Mouse (Mus musculus) Muller cell, postnatal 12 days (primary cell): ENCODE data around the gene Hibch.
A peak's percentile ranks its signal among the peaks of the same experiment; 100 is the strongest.

Source experiments
- DNase-seq: peaks from one replicate; pipeline ENCODE4 v3.0.0-alpha.2; 2015; ENCODE audit errors: inconsistent ontology term

Hibch gene

DNA sequence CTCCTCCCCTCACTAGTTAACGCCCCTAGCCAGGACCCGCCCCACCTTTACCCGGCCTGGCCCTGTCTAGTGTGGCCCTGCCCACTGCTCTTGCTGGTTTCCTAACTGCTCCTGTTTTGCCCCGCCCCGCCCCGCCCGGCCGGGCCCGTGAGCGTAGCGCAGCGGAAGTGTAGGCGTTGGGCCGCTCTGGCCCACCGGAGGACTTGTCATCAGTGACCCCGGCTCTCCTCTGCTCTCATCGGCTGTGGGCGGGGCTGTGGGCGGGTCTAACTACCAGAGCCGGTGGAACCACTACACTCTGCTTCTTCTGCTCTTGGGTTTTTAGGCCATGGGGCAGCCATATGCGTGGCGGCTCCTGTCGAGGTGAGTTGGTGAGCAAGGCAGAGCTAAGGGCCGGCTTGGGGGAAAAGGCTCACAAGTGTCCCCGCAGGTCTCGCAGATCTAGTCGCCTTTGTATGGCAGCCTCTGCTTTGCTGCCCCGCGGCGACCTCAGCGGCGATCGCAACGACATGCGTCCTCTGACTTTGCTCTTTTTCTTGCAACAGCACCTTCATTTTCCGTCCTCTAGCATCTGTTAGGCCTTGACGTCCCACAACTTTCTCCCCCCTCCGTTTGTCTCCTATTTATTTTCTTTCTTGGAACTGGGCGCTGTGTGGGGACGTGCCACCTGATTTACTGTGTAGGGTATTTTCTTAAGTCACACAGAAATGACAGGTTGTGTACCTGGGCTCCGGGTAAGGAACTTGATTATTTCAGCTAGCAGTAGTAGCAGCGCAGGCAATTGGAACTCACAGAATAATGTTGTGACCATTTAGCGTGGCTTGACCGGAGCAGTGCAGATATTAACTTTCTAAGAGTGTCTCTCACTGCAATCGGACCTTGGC, at the start of gene Hibch:
TSS of gene Hibch (plus strand) at position 148 of the 884 bp plus-strand sequence.
- peak; percentile 100 for DNase-seq

DNA sequence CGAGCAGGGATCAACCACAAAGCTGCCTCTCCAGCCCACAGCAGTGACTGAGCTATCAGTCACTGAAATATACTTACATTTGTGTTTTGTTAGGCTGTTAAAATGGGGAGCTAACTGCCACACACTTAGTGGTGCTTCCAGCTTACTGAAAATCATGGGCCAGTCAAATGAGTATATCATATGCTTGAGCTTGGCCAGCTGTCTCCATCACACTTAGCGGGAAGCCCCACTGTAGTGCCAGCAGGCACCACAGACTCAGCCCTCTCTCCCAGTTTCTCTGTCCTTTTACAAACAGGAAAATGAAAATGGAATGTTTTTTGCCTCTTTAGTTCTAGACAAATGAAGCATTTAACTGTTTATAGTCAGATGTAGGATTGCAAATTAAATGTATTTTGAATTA, 48.8 kb upstream of the Hibch start:
- no peak for DNase-seq

DNA sequence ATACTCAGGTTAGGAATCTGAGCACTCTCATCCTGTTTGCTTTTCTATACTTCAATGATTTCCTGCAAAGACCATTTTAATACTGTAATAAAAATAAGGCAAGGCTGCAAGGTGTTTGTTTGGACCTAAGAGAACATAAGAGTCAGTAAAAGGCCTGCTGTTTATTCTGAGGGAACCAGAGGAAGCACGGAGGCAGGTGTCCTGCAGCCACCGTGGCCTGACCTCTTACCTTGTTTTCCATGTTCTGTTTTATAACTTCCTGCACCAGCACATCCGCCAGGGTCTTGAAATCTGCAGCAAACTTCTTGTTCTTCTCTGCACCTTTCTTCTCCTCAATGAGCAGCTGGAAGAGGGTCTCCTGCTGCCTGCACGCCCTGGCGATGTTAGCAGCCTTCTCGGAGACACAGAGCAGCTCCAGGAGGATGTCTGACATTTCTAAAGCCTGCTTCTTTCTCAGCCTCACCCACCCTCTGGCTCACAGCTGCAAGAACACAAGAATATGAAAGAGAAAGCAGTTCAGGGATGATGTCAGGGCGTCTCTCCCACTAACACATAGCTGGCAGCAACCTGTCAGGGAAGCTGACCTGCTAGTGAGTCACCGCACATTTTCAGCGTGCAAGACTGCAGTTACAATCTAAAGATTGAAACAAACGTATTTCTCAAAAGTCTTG, 45.5 kb upstream of the Hibch start:
- DNase-seq = no peak

DNA sequence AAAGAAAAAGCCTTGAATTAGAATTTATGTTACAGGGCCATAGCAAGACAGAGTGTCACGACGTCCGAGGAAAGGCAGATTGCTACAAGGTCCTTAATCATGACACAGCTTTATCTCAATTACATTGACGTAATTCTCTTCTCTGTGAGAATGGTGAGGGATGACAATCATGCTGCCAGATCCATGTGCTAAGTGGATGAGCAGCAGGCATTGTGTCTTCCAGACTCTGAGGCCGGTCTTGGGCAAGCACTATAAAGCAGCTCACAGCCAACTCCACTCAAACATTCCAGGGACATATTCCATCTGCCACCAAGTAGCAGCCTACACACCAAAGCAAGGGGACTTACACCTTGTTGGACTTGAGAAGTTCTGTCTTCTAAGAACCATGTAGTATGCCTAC, 45.0 kb upstream of the Hibch start:
- no peak for DNase-seq

DNA sequence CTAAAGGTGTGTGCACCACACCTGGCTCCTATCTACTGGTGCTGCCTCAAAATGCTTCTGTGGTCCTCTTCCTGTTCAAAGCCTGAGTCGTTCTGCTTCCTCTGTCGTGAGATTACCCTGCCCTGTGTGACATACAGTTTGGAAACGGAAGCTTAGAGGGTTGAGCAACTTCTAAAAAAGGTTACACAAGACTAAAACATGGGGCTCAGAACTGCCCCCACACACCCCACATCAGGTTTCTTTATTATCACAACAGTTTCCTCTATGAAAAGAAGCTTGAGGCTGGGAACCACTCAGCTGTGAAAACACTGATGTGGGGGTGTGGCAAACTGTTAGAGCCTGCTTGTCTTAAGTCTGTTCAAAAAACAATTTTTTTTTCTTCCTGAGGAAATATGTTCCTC, 44.4 kb upstream of the Hibch start:
- no peak for DNase-seq

DNA sequence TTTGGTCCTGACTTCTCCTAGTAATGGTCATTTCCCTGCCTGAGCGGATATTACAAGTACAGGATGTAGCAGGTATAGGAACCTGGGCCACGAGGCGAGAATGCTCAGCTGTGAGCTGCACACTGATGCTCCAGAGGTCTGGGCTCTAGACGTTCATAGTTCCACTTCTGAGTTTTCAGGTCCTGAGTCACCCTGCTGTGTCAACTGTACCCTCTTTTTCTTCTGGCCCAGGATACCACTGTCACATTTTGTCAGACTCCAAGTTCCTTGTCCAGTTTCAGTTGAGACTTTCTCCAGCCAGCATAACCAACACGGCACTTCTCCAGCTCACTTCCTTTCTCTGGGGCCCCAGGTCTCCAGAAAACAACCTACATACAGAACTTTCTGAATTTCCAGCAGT, 43.1 kb upstream of the Hibch start:
- no peak for DNase-seq

DNA sequence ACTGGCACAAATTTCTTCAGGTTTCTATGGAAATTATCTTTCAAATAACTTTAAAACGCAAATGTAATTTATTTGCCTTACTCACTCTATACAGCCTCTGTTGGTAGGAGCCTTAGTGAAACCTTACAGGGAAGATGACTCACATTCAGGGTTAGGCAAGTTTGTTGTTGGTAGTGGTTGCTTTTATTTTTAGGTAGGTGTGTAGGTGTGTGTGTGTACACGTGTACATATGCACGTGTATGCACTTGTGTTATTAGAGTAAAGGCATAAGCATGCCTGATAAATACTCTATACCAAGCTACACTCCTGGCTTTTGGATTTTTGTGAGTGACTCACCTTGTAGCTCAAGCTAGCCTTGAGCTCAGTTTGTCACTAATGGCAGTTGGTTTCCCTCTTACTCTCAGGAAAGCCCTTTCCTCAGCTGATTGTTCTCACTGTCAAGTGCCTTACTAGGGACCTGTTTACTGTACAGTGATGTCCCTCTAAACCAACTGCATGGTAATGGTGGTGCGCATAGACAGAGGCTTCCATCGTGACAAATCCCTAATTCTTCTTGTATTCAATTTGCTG, 42.2 kb upstream of the Hibch start:
- no peak for DNase-seq

DNA sequence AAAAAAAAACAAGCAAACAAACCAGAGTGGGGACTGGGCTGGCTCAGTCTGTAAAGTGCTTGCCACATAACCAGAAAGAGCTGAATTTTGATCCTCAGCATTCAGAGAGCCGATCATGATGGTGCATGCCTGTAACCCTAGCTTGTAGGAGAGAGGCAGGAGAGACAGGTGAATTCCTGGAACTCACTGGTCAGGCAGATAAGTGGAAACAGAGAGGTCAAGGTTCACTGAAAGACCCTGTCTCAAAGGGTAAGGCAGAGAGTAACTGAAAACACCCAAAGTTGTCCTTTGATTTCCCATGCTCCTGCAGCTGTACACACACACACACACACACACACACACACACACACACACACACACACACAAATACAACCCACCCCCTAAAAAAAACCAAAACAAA, 39.7 kb upstream of the Hibch start:
- DNase-seq = no peak

DNA sequence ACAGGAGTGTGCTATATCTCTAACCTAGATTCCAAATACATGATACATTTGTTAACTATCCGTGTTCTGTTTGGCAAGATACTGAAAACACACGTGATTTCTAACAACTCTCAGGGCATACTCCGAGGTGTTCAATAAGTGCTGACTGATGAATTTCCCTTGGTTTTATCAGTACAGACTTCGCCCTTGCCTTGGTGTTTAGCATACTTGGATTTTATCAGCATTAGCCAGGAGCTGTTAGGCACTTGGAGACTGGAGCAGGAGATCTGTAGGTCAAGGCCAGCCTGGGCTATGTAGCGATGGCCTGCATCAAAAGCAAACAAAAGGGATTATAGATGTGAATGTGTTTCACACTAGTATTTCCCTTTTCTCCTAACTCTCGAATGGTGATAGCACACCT, 36.3 kb upstream of the Hibch start:
- DNase-seq = no peak

DNA sequence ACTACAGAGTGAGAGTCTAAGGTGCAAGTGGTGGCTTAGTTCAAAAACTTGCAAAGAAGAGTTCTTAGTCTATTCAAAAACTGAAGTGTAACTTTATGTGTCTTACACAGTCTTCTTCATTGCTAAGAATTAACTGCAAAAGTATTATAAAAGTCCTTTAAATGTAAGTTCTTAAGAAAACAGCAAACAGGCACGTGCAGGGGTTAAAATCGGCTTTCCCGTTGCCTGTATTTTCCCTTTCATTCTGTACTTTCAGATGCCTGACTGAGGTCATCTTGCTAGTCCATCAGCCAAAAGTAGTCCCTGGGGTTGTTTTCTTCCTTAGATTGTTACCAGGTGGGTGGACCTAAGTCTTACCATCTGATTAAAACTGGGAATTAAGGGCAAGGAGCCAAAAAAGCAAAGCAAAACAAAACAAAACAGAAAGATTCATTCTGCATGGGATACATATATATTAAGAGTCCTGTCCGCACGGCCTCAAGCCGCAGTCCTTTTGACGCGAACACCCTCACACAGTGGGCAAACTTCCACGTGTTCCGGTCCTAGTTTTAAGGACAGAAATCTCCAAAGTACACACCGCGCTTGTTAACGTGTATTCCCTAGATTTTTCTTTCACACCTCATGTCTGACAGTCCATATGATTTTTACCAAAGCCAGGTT, 28.4 kb upstream of the Hibch start:
- DNase-seq = no peak

DNA sequence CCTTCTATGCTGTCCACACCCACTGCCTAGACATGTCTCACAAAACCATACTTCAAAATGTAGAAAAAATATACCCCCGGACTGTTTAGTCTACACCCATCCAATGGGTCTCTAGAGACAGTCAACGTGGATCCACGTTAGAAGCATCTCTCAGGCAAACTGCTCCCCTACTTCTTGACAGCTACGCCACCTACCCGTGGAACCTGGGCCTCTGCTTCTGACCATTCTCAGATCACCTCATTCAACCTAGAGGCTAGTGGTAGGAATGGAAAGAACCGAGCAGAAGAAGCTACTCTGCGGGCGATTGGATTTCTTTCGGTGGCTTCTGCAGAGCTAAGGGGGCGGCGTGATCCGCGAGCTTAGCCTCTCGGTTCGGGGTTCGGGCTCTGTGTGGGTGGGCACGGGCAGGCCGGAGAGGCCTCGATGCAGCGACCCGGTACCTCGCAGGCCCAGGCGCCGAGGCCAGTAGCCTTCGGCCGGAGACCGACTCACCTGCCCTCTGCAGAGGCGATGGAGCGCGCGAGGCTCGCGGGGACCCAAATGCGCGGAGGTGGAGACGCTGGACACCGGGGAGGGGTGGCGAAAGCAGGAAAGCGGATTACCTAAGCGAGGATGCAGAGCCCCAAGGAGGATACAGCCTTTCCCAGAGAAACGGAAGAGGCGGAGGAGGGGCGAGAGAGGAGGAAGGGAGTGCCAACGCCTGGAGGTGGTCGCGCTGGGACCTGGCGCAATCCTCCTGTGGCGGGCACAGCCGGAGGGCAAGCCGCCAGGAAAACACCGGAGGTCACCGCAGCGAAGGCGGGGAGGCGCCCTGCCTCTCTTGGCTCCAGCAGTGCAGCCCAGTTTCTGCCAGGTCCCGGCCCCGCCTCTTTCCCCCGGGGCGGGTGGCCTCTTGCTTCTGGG, 27.6 kb upstream of the Hibch start, which contains the start of gene Inpp1:
TSS of gene Inpp1 (minus strand) at position 779 of the 903 bp plus-strand sequence.
- peak; percentile 96 for DNase-seq

DNA sequence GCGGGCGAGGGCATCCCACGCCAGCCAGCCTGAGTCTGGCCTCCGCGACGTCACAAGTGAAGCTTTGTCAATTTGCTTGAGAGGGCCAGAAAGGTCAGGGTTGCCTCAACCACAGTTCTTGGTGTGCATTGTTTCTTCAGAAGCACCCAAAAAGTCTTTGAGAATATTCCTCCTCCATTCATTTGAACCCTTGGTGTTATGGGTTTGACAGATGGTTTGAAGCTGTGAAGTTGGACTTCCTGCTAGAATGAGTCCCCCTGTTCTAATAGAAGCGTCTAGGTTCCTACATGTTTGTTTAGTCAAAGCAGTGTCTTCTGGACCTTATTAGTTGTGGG, 26.9 kb upstream of the Hibch start:
- no peak for DNase-seq

DNA sequence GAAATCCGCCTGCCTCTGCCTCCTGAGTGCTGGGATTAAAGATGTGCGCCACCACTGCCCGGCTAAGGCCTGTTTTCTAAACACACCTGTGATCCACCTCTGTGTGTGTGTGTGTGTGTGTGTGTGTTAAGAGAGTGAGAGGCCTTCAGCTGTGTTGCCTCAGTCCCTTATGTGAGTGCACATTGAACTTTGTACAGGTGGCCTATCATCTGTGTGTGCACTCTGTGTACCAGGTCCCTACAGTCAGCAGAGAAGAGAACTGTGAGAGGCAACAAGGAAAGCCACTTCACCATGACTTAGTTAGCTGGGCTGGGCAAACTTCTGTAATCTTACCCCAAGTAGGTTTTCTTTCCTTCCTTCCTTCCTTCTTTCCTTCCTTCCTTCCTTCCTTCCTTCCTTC, 5.6 kb upstream of the Hibch start:
- DNase-seq = no peak

DNA sequence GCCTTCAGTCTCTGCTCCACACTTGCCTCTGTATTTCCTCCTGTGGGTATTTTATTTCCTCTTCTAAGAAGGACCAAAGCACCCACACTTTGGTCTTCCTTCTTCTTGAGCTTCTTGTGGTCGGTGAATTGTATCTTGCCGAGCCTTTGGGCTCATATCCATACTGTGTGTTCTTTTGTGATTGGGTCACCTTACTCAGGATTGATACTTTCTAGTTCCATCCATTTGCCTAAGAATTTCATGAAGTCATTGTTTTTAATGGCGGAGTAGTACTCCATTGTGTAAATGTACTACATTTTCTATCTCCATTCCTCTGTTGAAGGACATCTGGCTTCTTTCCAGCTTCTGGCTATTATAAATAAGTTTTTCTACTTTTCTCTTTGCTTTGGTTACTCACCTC, 375 bp upstream of the Hibch start:
- no peak for DNase-seq

DNA sequence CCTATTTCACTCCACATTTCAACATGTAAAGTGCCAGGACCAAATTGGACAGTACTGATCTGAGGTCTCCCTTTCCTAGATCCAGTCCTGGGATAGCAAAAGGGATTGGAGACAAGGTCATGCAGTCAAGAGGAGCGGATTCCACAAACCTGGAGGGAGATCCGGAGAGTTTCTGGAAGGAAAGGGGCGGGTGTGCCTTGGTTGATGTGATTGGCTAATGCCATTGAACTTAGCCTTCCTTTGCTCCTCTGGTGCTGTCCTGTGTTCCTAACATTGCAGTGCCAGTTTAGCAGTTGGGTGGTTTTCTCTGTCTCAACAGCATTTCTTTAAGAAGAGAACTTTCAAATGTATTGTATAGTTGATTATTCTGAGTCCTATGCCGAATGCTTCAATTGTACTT, 1.8 kb downstream of the Hibch start:
- no peak for DNase-seq

DNA sequence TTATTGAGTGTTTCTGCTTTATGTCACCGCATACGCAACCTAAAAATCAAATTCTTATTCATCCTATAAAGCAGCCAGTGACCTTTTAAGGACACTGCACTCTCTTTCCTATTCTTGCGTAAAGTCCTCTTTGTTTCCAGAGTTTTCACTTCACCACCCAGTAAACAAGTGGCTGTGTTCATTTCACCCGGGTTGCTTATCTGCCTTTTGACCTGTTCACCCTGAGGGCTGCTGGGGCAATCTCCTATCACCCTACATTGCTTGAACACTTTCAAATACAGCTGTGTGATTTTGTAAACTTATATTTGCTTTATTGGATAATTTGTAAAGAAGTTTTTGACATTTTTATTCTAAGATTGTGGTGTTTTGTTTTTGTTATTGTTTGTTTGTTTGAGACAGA, 4.7 kb downstream of the Hibch start:
- no peak for DNase-seq

DNA sequence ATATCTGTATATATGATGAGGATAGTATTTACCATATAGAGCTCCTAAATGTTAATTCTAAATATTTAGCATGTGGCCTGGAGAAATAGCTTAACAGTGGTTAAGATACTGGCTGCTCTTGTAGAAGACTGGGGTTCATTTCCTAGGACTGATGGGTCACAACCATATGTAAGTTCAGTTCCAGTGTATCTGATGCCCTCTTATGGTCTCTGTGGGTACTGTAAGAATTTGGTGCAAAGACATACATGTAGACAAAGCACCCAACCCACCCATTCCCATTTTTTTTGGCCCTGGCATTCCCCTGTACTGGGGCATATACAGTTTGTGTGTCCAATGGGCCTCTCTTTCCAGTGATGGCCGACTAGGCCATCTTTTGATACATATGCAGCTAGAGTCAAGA, 9.3 kb downstream of the Hibch start:
- peak; percentile 17 for DNase-seq

DNA sequence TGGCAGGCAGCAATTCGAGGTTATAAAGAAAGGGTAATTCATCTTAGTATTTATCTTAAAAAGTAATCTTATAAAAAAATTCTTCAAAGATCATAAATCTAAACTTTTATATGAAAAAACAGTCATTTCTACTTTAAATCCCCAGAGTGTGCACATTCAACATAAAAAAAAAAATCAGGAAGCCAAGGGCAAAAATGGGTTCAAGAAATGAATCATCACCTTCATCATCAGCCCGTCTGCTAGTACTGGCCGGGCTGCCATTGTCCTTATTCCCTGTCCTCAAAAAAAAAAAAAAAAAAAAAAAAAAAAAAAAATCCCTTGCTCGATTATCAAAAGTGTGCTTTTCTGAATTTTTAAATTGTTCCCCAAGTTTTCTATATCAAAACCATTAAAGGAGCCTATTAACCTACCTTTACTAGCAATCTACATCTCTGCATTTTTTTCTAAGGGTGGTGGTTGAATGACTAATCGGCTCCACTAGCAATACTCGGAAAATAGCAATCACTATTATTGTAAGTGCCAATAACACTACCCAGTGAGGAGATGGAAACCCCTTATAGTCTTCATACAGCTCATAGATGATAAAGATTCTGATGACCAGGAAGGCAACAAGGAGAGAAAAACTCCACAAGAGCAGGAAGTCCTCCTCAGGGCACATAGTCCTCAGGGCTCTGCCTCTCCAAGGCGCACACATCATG, 11.3 kb downstream of the Hibch start:
- DNase-seq = no peak

DNA sequence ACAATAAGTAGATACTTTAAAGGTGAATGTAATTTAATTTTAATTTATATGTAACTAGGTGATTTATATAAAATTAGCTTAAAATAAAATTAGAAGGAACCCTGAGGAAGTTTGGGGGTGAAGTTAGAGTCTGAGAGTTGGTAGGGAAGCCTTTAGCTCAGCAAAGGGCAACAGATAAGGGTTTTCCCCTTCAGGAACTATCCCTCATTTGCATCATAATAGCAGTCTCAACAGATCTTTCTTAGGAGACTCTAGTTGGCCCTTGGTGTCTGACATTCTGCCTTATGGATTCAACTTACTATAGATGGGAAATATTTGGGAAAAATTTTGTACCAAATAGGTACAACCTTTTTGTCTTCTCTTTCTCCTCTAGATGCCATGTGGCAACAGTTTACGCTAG, 19.5 kb downstream of the Hibch start:
- no peak for DNase-seq

DNA sequence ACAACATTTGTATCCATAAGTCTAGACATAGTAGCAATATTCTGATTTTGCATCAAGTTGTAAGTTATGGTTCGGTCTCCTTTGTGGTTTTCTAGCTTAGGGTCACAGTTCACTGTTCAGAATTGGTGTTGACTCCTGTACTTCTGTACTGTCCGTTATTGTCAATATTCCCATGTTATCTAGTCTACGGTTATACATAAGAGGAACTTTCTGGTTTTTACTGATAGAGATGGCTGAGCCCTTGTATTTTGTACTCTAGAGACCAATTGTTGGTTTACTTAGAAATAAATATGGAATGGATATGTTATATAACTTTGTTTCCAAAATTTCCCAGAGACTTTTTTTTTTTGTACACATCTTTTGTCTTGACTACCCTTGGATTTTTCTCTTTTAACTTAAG, 21.3 kb downstream of the Hibch start:
- DNase-seq = no peak

DNA sequence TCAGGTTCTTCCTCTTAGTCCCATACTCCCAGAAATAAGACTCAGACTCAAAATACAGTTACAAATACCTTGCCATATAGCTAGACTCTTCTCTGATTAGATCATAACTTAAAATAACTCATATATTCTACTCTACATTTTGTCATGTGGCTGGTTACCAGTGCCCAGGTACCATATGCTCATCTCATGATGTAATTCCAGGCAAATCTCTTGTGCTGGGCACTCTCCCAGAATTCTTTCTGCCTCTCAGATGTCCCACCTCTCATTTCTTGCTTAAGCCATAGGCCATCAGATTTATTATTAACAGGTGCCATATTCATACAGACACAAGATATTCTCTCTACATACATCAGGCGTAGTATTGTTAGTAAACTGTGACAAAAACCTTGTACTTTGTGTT, 23.1 kb downstream of the Hibch start:
- no peak for DNase-seq
